Mouse (Mus musculus) large intestine, adult 2 months (tissue): Measurements from ENCODE around the gene Hspbp1. TPM values are rescaled to one million over a fixed set of nuclear protein-coding genes. Genes with fewer than 3 reads are reported as not detected.
A peak's percentile ranks its signal among the peaks of the same experiment; 100 is the strongest.

ENCODE experiments used
- DNase-seq: peaks from one replicate; pipeline ENCODE4 v3.0.0-alpha.2; 2012; ENCODE audit warnings: low read depth, low spot score
- WGBS: fragments of 180-500 bp; shearing (Covaris S2); methylation state at CpG from one replicate; pipeline ENCODE4 v1.1.7; 2018; 5-methylcytosine and 5-hydroxymethylcytosine counted together
- polyA plus RNA-seq: library from polyadenylated mRNA; depleted of rRNA; stranded (reverse); fragments of >200 nt; gene quantifications from 2 replicates; pipeline ENCODE4 v1.2.3, GENCODE M21; 2012

Gene Hspbp1
- polyA plus RNA-seq, 1 experiment = 32.7 TPM

GRCm38 (mm10) chr7:4670655-4671255 is 14.1 kb downstream of the Hspbp1 start:
- DNase-seq = no peak
- 88% methylated on average over 8 of the region's 8 CpGs for WGBS

GRCm38 (mm10) chr7:4669156-4669555 is 15.7 kb downstream of the Hspbp1 start:
- DNase-seq = no peak

DNA sequence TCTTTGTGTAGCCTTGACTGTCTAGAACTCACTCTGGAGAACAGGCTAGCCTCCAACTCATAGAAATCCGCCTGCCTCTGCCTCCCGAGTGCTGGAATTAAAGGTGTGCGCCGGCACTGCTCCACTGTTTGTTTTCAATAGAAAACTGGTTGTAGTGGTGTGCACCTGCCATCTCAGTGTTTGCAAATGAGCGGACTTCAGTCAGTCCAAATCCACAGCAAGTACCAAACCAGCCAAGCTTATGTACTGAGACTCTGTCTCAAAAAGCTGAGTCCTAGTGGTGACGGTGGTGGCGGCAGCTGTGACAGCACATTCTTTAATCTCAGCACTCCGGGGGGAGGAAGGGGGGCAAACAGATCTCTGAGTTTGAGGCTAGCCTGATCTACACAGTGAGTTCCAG is 16.4 kb downstream of the Hspbp1 start:
- WGBS = 94% methylated on average over 8 of the region's 8 CpGs
- no peak for DNase-seq

More at GRCm38 (mm10) chr7:4669156-4669555, 15.7 kb downstream of the Hspbp1 start:
- WGBS = 92% methylated on average over 9 of the region's 9 CpGs

DNA sequence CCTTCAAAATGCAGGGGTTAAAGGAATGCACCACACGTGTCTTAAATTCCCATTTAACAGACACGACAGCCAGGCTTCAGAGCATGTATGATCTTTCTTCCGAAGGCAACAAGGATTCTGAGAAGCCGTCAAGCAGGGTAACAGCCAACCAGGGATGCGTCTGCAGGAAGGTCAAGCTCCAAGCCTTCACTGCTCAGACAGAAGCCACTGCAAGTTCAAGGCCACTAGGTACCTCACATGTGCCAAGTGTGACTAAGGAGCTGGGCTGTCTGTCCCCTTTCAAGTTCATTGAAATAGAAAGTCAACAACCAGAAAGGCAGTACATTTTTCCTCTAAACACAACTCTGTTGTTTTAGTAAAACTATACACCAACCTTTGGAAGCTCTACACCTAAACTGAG is 18.0 kb downstream of the Hspbp1 start:
- 96% methylated on average over 5 of the region's 5 CpGs for WGBS
- DNase-seq = no peak

DNA sequence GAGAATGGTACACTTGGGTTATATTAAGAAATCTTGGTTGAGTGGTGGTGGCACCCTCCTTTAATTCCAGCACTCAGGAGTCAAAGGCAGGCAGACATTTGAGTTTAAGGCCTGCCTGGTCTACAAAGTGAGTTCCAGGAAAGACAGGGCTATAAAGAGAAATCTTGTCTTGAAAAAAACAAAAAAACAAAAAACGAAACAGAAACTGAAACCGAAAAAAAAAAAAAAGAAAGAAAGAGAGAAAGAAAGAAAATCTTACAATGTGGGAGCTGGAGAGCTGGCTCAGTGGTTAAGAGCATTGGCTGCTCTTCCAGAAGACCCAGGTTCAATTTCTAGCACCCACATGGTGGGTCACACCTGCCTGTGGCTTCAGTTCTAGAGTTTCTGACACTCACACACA is 21.1 kb downstream of the Hspbp1 start:
- WGBS = 71% methylated on average over 2 of the region's 2 CpGs

GRCm38 (mm10) chr7:4663179-4663578 is 21.7 kb downstream of the Hspbp1 start:
- no peak for DNase-seq
- WGBS = 78% methylated on average over 8 of the region's 8 CpGs

More for the DNA sequence above, 21.1 kb downstream of the Hspbp1 start:
- DNase-seq = no peak

- no peak for DNase-seq
- WGBS = 47% methylated on average over 3 of the region's 3 CpGs
These were observed 24.9 kb downstream of the Hspbp1 start for GRCm38 (mm10) chr7:4659911-4660443.

GRCm38 (mm10) chr7:4658912-4659551 is 25.8 kb downstream of the Hspbp1 start, which contains the start of gene Ppp6r1:
Gene Ppp6r1 (minus strand): TSS chr7:4659019.
- DNase-seq = peak; percentile 94
- WGBS = under 1% methylated on average over 54 of the region's 54 CpGs

- WGBS = under 1% methylated on average over 78 of the region's 78 CpGs
- no peak for DNase-seq
These were observed 26.6 kb downstream of the Hspbp1 start for GRCm38 (mm10) chr7:4658128-4658907.

GRCm38 (mm10) chr7:4657521-4658127 is 27.2 kb downstream of the Hspbp1 start:
- WGBS = 10% methylated on average over 9 of the region's 9 CpGs

GRCm38 (mm10) chr7:4656818-4657217 is 28.1 kb downstream of the Hspbp1 start:
- no peak for DNase-seq
- 11% methylated on average over 1 of the region's 1 CpGs for WGBS

More at GRCm38 (mm10) chr7:4657521-4658127, 27.2 kb downstream of the Hspbp1 start:
- no peak for DNase-seq

- DNase-seq = no peak
- 33% methylated on average over 1 of the region's 1 CpGs for WGBS
These were observed 29.0 kb downstream of the Hspbp1 start for GRCm38 (mm10) chr7:4655916-4656315.

- 78% methylated on average over 4 of the region's 4 CpGs for WGBS
- DNase-seq = no peak
These were observed 29.5 kb downstream of the Hspbp1 start for GRCm38 (mm10) chr7:4655393-4655792.

DNA sequence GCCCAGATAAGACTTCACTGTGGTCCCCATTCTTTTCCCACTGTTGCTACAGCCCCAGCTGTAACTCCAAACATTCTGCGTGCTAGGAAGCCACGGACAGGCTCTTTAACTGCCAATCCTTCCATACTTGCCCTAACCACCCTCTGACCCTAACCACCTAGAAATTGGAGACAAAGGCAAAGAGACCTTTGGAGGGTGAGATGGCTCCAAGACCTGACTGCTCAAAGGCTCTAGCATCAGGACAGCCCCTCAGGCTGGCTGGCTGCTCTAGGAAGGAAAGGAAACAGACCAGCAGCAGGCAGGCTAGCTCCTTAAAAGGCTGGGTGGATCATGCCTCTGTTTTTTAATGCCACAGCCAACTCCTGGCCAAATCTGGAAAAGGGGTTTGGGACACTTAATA is 30.6 kb downstream of the Hspbp1 start:
- whole genome bisulfite sequencing = 58% methylated on average over 2 of the region's 2 CpGs
- no peak for DNase-seq

- no peak for DNase-seq
- WGBS = 67% methylated on average over 7 of the region's 7 CpGs
These were observed 31.1 kb downstream of the Hspbp1 start for GRCm38 (mm10) chr7:4653780-4654179.

GRCm38 (mm10) chr7:4653351-4653750 is 31.5 kb downstream of the Hspbp1 start:
- WGBS = 60% methylated on average over 5 of the region's 5 CpGs
- no peak for DNase-seq

DNA sequence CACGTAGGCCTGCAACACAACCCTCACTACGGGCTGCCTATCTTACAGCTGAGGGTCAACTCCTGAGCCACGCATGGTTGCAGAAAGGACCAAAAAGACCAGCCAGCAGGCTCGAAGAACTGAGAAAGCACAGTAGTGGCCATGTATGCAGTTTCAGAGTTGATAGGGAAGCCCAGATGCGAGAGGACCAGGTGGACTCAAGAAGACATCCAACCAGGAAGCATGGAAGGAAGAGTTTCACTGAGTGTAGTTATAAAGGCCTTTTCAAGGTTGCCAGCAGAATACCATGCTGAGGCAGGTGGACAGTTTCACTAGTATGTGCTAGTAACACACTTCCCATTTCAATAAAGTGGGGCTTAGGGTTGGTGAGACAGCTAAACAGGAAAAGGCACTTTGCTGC is 32.1 kb downstream of the Hspbp1 start:
- DNase-seq = no peak
- 77% methylated on average over 5 of the region's 5 CpGs for WGBS

DNA sequence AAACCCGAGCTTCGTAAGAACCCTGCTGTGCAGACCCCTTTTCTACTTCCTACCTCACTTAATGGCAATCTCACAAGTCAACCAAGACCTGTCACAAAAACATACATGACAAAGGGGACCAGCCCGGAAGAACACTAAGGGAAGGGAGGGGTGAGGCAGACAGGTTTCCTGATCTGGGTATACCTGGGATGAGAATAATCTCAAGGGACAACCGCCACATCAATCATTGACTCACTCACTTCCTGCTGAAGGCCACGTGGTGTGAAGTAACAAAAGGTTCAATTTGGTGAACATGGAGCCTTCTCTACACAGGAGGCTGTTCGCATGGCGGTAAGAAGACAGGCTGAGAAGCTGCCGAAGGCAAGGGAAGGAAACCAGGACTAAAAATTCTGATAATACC is 33.3 kb downstream of the Hspbp1 start:
- WGBS = 37% methylated on average over 8 of the region's 8 CpGs
- no peak for DNase-seq

GRCm38 (mm10) chr7:4647992-4648391 is 36.9 kb downstream of the Hspbp1 start:
- 61% methylated on average over 2 of the region's 2 CpGs for WGBS
- no peak for DNase-seq

GRCm38 (mm10) chr7:4647291-4647690 is 37.6 kb downstream of the Hspbp1 start:
- DNase-seq = no peak

More at GRCm38 (mm10) chr7:4647291-4647690, 37.6 kb downstream of the Hspbp1 start:
- 8% methylated on average over 6 of the region's 6 CpGs for WGBS
